Mouse (Mus musculus): Measurements from ENCODE around the gene Nf1. TPM values are rescaled to one million over a fixed set of nuclear protein-coding genes. Genes with fewer than 3 reads are reported as not detected.

Gene Nf1
- polyA plus RNA-seq, 1 experiment from 2014 or later = 19.6 TPM

Other genes starting within 250 kb of the Nf1 start
- gene Ksr1, start 193.3 kb upstream of the Nf1 start, polyA plus RNA-seq (2014; fragmentation: Nextera tagmentation; extraction: Ambion mirVana) = 8.6 and 8.9 TPM in 2 replicates
- 684 and 720 TPM in 2 replicates for gene Wsb1, start 85.0 kb upstream of the Nf1 start, polyA plus RNA-seq (2014; fragmentation: Nextera tagmentation; extraction: Ambion mirVana)
- gene Gm9964, start 42.8 kb upstream of the Nf1 start, polyA plus RNA-seq (2014; fragmentation: Nextera tagmentation; extraction: Ambion mirVana) = 0.29 TPM in 1 of 2 replicates, not detected in the other
- gene Omg, start 164.4 kb downstream of the Nf1 start, polyA plus RNA-seq (2014; fragmentation: Nextera tagmentation; extraction: Ambion mirVana) = 8.2 and 16.9 TPM in 2 replicates
- gene Evi2b, start 184.1 kb downstream of the Nf1 start, polyA plus RNA-seq (2014; fragmentation: Nextera tagmentation; extraction: Ambion mirVana) = not detected in 2 replicates
- 0.91 and 0.98 TPM in 2 replicates for gene Evi2, start 190.9 kb downstream of the Nf1 start, polyA plus RNA-seq (2014; fragmentation: Nextera tagmentation; extraction: Ambion mirVana)
- 2.8 and 4.1 TPM in 2 replicates for gene Evi2a, start 190.9 kb downstream of the Nf1 start, polyA plus RNA-seq (2014; fragmentation: Nextera tagmentation; extraction: Ambion mirVana)